ENCODE assay signal across 10 mouse cellular contexts in genomic region chr7:132507361-132507760, GRCm38 (mm10).
DNase-seq lines count a peak whose midpoint lies in the region; ATAC-seq and TF ChIP-seq lines count a peak whose summit lies in the region.
"Had no signal": no experiment of that assay in that cellular context is flagged by ENCODE, and none has a peak within 500 bp of the region (broad histone marks: within the 10 kb centered on the region; RNA-seq: fewer than 3 reads in every experiment).

No protein-coding gene starts in this region.

- H3K4me3 ChIP-seq in small intestine, adult 2 months (ENCODE audit: low read depth, low read length) = no peak overlapping the region
- H3K4me3 ChIP-seq: heart, embryonic 15.5 days; megakaryocyte, embryonic 14.5 days had no signal

- peak; percentile 23 for DNase-seq in gastrocnemius, postnatal 10 days
- no peak for DNase-seq in gastrocnemius, postnatal 4 days (ENCODE audit: low spot score in 2 of 2)
- peak; percentile 49 for DNase-seq in retina, embryonic 14.5 days (ENCODE audit: low spot score)
- no peak for DNase-seq in retina, postnatal 1 day
- no peak for DNase-seq in right cerebral cortex, adult 18-20 months
- no peak for DNase-seq in ovary, postnatal 10 days (ENCODE audit: low spot score)

- 51% methylated on average over 4 of the region's 4 CpGs for WGBS in small intestine, adult 2 months

- no peaks in the 10 kb centered on the region for H3K27me3 ChIP-seq in small intestine, adult 2 months (ENCODE audit: control insufficient read depth, insufficient read depth, low read length)
- H3K27me3 ChIP-seq: heart, embryonic 15.5 days had no signal

- no peak overlapping the region for H3K27ac ChIP-seq in small intestine, adult 2 months (ENCODE audit: insufficient read depth, low read depth, low read length)
- H3K27ac ChIP-seq: heart, embryonic 15.5 days had no signal

- no peaks in the 10 kb centered on the region for H3K36me3 ChIP-seq in small intestine, adult 2 months (ENCODE audit: control insufficient read depth, insufficient read depth, low read length)
- H3K36me3 ChIP-seq: heart, embryonic 15.5 days had no signal

- peak; percentile 82 for ATAC-seq in common myeloid progenitor, adult 5-6 weeks (replicated peaks; ENCODE audit: low read depth, poor library complexity, severe bottlenecking)

- TF ChIP-seq POLR2A in small intestine, adult 2 months (IDR thresholded peaks at IDR 0.05; ENCODE audit: low read depth, low read length) = no peak

- no peaks in the 10 kb centered on the region for H3K4me1 ChIP-seq in small intestine, adult 2 months (ENCODE audit: control insufficient read depth, insufficient read depth, insufficient read length, low read length)
- H3K4me1 ChIP-seq: megakaryocyte, embryonic 14.5 days had no signal

- TF ChIP-seq CTCF in small intestine, adult 2 months (IDR thresholded peaks at IDR 0.05; ENCODE audit: extremely low read depth, insufficient read length, insufficient replicate concordance, low read depth, low read length) = peak; percentile 50; the same call in 1 of the 2 replicates

Comparison
In these comparisons a context has a peak if more than half of its experiments do, and no peak if none do; other contexts are left out.
1. DNase-seq: peak in gastrocnemius, postnatal 10 days (single experiment) and retina, embryonic 14.5 days (single experiment); none in gastrocnemius, postnatal 4 days (0 of 2), retina, postnatal 1 day (single experiment), right cerebral cortex, adult 18-20 months (single experiment) and ovary, postnatal 10 days (single experiment).